Mouse (Mus musculus) embryonic stem cell, embryonic (primary cell): ENCODE data around the gene Sergef.

Source experiments
- CTCF ChIA-PET, 4 experiments: fragments of 300-600 bp in 2 of 4; fragments of 350-600 bp in 2 of 4; sonication (Branson Sonifier 250); formaldehyde crosslinking; loops; one replicate each; lab custom pipeline; 2022; ENCODE audit warnings: inconsistent platforms in 2 of 4; lab: Charles Lee
- POLR2A ChIA-PET, 4 experiments: fragments of 300-600 bp in 2 of 4; fragments of 350-600 bp in 2 of 4; sonication (Branson Sonifier 250); formaldehyde crosslinking; loops; one replicate each; lab custom pipeline; 2022; ENCODE audit warnings: antibody characterized with exemption in 4 of 4, inconsistent platforms in 1 of 4; lab: Charles Lee

The Sergef gene

GRCm38 (mm10) chr7:46401371-46402180 lies 238.0 kb downstream of the Sergef start:
- ChIA-PET POLR2A (interaction anchor here in 2 of 4 experiments (0.9 to 1.6 kb wide), 6 partner anchors 8 to 206 kb away, joined by 3 to 5 read pairs (median 3); no protein-coding TSS in a partner anchor), CTCF (interaction anchor here (0.9 to 2.8 kb wide), 8 partner anchors 8 to 134 kb away, joined by 3 to 15 read pairs (median 5); no protein-coding TSS in a partner anchor)

DNA sequence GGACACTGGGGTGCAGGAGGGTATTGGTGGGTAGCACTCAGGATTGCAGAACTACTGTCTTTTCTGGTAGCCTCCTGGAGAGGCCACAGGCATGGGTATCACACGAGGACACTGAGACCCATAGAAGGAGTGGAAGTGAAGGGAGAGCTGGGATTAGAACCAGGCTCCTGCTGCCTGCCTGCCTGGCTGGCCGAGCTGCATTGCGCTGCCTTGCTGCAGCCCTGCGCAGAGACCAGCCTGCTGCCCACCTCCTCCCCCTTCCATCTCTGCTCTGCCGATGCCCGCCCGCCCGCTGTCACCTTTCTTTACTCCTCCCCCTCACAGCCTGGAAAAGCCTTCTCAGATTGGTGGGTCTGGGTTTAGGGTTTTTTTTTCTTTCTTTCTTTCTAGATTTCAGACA lies 239.3 kb downstream of the Sergef start:
- ChIA-PET CTCF (interaction anchor here in 1 of 4 experiments (0.5 kb wide), 1 partner anchor 592 kb away, joined by 3 read pairs; no protein-coding TSS in a partner anchor), POLR2A (no interaction called here)

GRCm38 (mm10) chr7:46399676-46400075 lies 239.9 kb downstream of the Sergef start:
- ChIA-PET CTCF (no interaction called here), POLR2A (interaction anchor here in 1 of 4 experiments (1.3 kb wide), 1 partner anchor 36 kb away, joined by 3 read pairs; no protein-coding TSS in a partner anchor)

GRCm38 (mm10) chr7:46398612-46399011 lies 241.0 kb downstream of the Sergef start:
- POLR2A ChIA-PET, result interaction anchor here in 1 of 4 experiments (1.3 to 1.6 kb wide), 2 partner anchors 37 to 207 kb away, joined by 3 to 5 read pairs; no protein-coding TSS in a partner anchor

DNA sequence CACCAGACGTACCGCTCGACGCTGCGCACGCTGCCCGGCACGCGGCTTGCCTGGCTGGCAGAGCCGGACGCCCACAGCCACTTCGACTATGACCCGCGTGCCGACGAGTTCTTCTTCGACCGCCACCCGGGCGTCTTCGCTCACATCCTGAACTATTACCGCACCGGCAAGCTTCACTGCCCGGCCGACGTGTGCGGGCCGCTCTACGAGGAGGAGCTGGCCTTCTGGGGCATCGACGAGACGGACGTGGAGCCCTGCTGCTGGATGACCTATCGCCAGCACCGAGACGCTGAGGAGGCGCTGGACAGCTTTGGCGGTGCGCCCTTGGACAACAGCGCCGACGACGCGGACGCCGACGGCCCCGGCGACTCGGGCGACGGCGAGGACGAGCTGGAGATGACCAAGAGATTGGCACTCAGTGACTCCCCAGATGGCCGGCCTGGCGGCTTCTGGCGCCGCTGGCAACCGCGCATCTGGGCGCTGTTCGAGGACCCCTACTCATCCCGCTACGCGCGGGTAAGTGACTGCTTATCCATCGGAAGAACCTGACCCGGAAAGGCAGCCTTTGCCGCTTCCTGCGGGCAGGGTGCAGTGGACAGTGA lies 241.8 kb downstream of the Sergef start:
- POLR2A ChIA-PET, result interaction anchor here in 2 of 4 experiments (1.2 to 2.8 kb wide), 3 partner anchors 14 to 210 kb away, joined by 4 to 10 read pairs (median 5); no protein-coding TSS in a partner anchor
- CTCF ChIA-PET, result interaction anchor here in 3 of 4 experiments (0.6 to 3.3 kb wide), 18 partner anchors 8 to 618 kb away, joined by 3 to 22 read pairs (median 4); partner anchors contain the start of gene Abcc8 (in 1 of the 3)

More at GRCm38 (mm10) chr7:46398612-46399011, 241.0 kb downstream of the Sergef start:
- CTCF ChIA-PET, result interaction anchor here in 2 of 4 experiments (1.3 to 2.6 kb wide), 4 partner anchors 21 to 164 kb away, joined by 3 to 13 read pairs (median 7); no protein-coding TSS in a partner anchor

- POLR2A ChIA-PET, result interaction anchor here in 3 of 4 experiments (0.5 to 2.8 kb wide), 6 partner anchors 15 to 211 kb away, joined by 3 to 10 read pairs (median 4); no protein-coding TSS in a partner anchor
- CTCF ChIA-PET, result interaction anchor here (0.6 to 3.3 kb wide), 33 partner anchors 8 to 619 kb away, joined by 3 to 22 read pairs (median 4); partner anchors contain the start of genes Abcc8 (in 1 of the 4) and Saal1 (in 1 of the 4)
Observed at GRCm38 (mm10) chr7:46396928-46397731, 242.5 kb downstream of the Sergef start.

- POLR2A ChIA-PET, result interaction anchor here (0.5 to 2.8 kb wide), 6 partner anchors 79 to 211 kb away, joined by 3 to 10 read pairs (median 4); no protein-coding TSS in a partner anchor
- CTCF ChIA-PET, result interaction anchor here (0.5 to 3.3 kb wide), 37 partner anchors 9 to 314 kb away, joined by 3 to 22 read pairs (median 4); partner anchors contain the start of genes Abcc8 (in 1 of the 4), Saal1 (in 1 of the 4) and Sergef (in 1 of the 4)
Observed at GRCm38 (mm10) chr7:46396231-46396927, 243.2 kb downstream of the Sergef start, which contains the start of gene Kcnc1. Gene Kcnc1 (plus strand): TSS chr7:46396497.

GRCm38 (mm10) chr7:46395571-46395970 lies 244.0 kb downstream of the Sergef start:
- ChIA-PET CTCF (interaction anchor here in 3 of 4 experiments (0.9 to 3.3 kb wide), 13 partner anchors 10 to 299 kb away, joined by 3 to 22 read pairs (median 4); partner anchors contain the start of gene Sergef (in 1 of the 3)), POLR2A (interaction anchor here in 3 of 4 experiments (0.9 to 2.8 kb wide), 5 partner anchors 207 to 212 kb away, joined by 3 to 10 read pairs (median 3); no protein-coding TSS in a partner anchor)

DNA sequence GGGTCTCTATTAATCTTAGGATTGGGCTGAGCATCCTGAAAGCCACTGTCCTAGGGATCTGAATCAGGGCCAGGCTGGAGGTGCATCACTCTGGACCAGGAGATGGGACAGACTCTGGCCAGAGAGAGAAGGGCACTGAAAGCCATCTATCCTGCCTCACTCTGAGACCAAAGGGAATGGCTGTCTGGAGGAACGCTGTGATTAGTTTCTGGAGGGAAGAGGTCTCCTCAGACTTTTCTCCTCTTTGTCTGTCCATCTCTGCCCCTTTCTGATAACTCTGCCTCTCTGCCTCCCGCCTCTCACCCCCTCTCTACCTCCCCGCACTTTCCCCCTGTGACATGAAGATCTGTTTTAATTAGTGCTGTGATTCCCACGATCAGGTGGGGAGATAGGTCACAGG lies 244.7 kb downstream of the Sergef start:
- ChIA-PET CTCF (interaction anchor here in 2 of 4 experiments (0.5 to 4.0 kb wide), 5 partner anchors 9 to 212 kb away, joined by 4 to 96 read pairs (median 20); no protein-coding TSS in a partner anchor), POLR2A (interaction anchor here in 2 of 4 experiments (1.1 to 1.6 kb wide), 2 partner anchors 207 to 211 kb away, joined by 3 to 4 read pairs; no protein-coding TSS in a partner anchor)

DNA sequence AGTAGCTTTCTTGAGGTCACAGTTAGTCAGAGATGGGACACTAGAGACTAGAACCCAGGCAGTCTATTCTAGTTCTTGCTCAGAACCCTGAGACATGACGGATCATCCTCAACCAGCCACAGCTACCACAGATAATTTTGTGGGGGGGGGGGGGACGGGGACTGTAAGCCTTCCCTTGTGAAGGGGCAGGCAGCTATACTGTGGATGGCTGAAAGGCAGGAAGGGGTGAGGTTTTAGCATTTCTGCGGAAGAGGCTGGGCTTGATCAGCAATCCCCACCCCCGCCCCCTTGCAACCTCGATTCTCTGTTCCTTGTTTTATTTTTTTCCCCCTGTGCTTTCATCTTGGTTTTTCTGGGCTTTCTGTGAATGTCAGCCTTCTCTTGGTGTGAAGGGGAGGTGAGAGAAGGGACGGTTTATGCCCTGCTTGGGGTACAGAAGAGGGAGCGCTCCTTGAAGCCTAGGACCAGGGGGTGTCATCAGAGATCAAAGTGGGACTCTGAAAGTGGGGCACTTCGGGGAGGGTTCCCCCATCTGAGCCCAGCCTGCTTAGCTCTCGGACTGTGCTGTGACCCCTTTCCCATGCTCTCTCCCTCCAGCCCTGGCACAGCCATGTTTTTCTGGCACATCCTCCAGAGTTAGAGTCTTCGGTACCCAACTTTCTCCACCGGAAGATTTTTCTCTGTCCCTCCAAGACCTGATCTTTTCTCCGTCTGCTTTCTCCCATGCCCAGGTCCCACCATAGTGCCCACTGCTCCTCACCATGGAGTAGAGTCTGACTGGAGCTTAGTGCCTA lies 245.7 kb downstream of the Sergef start:
- POLR2A ChIA-PET, result interaction anchor here (0.6 to 2.2 kb wide), 14 partner anchors 8 to 677 kb away, joined by 3 to 14 read pairs (median 3); no protein-coding TSS in a partner anchor
- CTCF ChIA-PET, result interaction anchor here (0.5 to 4.0 kb wide), 109 partner anchors 8 to 622 kb away, joined by 3 to 96 read pairs (median 5); partner anchors contain the start of genes Myod1 (in 2 of the 4), Sergef (in 2 of the 4), Saal1 (in 1 of the 4) and Ush1c (in 1 of the 4)
